Mouse (Mus musculus) thymus, postnatal 4 days (tissue): ENCODE measurements around the gene Slc9a9.
A peak's percentile ranks its signal among the peaks of the same experiment; 100 is the strongest.

ENCODE experiments used
- DNase-seq: peaks from one replicate; pipeline ENCODE4 v3.0.0; 2021

Gene Slc9a9

DNA sequence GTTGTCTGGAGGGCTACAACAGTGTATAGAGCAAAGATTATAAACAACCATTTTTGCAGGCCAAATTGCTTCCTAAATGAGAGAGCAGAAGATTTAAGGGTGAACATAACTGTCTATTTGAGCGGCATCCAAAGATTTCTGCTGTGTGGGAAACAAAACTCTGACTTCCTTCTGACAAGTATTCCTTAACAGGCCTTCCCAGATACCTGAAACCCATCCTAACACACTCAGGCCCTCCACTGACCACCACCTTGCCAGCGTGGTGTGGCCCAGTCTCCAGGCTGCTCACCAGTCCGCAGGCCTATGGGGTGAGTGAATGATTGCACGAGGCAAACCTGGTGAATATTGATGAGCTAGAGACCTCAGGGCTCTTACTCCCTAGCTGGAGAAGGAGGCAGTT lies 557.3 kb downstream of the Slc9a9 start:
- DNase-seq = no peak

DNA sequence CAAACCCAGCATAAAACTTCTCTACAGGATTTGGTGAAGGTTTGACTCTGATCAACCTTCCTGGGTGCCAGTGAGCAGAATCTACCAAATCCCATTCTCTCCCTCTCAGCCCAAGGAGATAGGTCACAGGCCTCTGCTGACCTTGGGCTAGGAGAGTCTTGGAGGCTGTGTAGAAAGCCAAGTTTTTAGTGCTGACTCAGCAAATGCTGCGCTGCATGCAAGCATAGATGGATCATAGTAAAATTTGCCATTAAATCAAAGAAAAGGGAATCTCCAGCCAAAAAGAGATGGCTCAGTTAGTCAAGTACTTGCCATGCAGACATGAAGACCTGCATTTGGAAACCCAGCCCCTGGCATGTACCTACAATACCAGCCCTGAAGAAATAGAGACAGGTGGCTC lies 558.4 kb downstream of the Slc9a9 start:
- DNase-seq = no peak

DNA sequence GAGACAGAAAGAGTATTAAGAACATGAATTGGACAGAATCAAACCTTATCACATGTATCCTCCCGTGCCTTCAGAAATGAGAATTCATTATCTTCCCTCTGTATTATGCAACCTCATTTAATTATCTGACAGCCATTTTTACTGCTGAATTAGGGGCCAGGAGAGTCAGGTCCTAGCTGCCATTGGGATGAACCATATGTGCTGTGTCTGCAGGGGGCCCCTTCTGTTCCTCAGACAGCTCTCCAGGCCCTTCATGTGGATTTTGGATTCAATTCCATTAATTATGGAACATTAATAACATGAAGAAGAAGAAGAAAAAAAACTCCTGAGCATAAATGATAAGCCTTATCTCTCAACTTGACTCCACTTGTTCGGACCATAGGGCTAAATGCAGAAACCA lies 559.4 kb downstream of the Slc9a9 start:
- DNase-seq = no peak

DNA sequence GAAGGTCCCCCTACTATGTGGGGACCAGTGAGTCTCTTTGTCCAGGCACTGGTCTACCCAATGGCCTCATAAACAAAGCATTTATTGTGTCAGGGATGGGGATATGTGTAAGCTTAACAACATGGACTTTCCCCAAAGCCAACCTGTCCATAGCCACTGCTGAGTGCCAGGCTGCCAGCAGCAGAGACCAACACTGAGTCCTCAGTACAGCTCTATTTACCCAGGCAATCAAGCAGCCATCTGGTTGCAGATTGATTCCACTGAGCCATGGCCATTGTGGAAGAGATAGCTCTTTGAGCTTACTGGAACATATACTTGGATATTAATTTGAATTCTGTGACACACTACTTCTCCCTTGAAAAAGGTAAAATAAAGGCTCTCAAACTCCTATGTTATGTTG lies 570.2 kb downstream of the Slc9a9 start:
- no peak for DNase-seq

DNA sequence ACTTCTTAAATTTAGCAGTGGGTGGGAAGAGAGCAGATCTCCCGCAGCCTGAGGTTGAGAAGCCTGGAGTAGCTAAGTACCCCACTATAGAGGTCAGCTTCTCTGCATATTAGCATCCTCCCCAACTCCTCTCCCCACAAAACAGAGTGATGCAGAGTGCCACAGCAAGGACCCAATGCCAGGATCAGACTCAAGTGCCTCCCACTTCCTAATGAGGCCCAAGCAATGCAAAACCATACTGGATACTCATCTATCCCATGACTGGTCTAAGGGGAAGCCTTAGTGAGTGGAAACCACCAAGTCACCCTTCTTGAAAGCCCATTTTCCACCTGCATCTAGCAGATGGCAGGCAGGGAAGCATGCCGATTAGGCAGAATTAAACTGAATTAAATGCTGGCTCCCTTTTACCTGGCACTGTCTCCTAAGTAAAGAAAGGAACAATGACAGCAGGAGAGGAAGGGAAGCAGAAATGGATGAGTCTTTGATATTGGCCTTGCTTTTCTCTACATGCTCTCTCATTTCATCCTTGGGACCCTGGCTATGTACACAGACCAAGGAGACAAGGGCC lies 573.0 kb downstream of the Slc9a9 start:
- DNase-seq = no peak

DNA sequence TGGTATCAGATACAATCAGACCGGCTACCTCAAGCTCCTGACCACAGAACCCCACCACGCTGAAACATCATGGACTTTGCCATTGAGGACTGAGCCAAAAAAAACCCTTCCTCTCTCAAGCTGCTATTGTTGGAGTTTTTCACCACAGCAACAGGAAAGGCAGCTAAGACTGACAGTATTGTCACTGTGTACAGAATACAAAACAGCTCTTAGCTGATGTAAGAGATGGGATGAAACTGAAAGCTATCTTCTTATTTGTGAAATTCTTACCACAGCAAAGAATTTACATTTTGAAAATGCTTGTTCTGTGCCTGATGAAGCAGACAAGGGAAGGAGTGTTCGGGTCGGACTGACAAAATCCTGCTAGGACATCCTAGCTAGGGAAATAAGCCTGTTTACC lies 584.5 kb downstream of the Slc9a9 start:
- no peak for DNase-seq

DNA sequence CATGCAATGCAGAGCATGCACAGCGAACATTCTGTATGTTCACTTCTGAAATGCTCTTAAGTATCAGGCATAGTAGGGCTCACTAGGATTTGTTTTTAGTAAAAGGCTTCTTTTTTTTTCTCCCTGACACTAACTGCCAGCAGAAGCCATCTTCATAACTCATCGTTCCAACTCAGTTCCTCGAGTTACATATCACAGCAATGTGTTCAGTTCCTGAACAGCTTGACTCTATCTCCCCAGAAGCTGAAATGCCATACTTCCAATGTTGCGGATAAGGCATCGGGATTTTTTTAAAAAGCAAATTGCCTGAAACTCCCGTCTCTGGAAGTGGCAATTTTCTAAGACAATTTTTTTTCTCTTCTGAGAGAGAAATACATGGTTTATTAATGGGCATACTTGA lies 586.1 kb downstream of the Slc9a9 start:
- DNase-seq = no peak

DNA sequence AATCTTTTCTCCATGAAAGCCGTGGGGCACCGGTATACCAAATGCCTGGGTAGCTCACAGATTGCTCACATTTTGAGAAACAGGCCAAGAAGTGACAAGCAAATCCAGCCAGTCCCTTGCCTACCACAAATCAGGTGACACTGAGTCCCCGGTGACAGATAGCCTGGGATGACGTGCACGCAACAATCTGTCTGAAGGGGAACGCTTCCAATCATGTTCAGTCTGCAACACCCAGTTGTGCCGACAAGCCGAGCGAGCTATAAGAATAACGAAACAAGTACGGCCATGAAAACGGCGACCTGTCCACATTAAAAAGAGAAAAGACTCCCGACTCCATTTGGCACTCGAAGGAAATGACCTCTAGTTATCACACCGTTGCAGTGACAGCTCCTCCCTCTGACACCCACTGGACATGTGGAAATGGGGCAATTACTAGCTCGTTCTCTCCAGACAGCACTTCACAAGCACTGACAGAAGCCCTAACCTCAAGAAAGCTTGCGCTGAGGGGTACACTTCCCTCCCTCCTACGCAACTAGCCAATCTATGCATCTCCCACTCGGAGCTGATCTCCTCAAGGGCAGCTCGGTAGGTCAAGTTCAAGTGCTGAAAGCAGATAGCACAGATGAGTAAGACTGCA lies 587.1 kb downstream of the Slc9a9 start:
- DNase-seq = no peak

DNA sequence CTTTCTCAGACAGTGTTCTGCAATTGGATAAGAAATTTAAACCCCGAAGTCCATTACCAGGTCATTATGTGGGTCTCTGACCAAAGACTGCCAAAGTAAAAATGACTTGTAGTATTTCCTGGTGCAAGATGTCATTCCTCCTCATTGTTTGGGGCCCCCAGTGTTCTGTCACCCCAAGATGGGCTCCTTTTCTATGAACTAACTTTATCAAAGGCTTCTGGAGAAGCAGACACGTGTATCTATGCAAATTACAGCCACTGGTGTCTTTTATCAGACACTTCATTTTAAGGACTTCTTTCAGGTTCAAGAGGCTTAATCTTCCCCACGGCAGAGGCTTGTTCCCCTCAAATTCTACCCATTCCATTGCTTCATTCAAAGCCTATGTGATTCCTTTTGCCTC lies 593.1 kb downstream of the Slc9a9 start:
- DNase-seq = no peak

DNA sequence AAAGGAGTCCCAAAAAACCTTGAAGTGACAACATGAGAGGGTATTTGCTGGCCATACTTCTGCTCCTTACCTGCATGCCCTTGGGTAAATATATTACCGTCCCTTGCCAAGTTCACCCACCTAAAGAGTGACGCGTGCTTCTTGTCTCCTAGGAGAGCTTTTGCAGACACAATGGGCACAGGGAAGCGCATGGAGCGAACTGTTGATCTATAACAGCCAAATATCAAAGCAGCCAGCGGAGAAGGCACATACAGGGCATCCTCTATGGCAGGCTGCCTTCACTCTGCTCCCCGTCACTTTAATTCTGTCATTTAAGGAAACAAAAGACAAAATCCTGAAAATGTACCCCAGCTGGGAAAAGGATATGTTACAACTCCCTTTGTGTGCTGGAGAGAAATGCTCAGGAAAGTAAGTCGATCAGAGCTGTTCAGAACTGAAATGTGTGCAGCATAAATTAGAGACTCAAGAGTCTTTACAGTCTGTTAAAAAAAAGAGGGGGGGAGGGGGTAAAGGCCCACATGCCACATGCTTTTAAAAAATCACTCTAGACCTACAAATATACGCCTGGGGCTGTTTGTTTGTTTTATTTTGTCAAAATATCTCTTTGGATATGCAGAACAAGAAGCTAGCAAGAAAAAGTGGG lies 594.3 kb downstream of the Slc9a9 start:
- DNase-seq = no peak

DNA sequence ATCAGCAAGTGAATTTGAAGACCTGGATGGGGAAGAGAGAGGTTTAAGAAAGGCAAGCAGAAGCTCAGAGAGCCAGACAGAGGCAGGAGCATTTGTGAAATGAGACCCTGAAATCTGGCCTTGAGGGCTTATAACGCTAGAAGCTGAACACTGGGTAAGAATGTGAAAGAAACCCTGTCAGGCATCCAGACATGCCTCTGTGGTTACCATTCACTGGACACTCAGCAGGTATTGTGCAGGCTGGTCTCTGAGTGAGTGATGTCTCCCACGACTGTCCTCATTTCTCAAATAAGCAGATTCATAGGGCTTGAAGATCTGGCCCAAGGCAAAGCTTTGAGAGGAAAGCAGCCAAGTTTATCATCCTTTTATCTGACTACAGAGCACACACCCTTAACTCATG lies 596.5 kb downstream of the Slc9a9 start:
- DNase-seq = no peak

DNA sequence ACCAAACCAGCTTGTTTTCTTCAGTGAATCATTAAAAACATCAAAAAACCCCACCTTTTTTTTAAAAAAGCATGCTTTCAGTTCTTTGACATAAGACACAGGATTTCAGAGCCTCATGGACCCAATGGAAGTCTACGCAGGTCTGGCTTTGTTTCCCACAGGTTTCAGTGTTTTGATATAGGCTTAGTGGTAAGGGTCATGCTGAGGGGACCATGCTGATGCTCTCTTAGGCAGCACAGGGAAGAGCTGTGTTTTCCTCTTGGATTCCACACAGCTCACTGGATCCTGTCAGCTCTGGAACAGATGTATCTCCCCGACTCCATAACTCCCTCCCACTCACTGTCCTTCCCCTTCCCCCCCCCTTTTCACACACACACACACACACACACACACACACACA lies 597.2 kb downstream of the Slc9a9 start:
- DNase-seq = no peak

DNA sequence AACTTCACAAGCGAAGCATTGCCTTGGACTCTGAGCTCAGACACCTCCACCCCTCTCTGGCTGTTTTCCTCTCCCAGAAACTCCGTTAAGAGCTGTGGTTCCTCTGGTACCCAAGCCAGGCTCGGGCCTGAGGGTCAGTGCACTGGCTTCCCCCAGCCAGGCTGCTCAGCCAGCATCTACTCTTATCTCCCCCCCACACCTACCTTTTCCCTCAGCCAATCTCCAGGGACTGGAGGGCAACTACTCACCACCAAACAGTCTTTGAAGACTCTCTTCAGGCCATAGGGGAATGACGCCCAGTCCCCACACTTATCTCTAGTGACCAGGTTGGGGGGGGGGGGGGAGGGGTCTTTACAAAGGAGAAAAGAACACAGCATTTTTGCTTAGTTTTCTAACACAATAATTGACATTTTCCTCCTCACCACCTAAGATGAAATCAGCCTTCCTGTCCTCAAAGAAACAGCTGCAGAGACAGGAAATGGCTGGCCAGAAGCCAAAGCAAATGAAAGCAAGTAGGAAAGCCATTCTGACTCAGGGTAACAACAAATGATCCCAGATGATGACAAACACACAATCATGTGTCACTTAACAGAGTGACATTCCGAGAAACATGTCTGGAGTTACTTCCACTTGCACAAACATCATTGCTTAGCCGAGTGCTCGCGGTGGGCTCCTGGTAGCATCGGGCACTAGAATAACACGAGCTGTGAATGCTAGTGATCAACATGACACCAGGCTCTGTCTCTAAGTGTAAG lies 610.1 kb downstream of the Slc9a9 start:
- DNase-seq = peak; percentile 62
